Mouse (Mus musculus): ENCODE results near the gene Bub1. TPM values are rescaled to one million over a fixed set of nuclear protein-coding genes. Genes with fewer than 3 reads are reported as not detected.

Bub1 gene
- 1.2 TPM for polyA plus RNA-seq (2017; shearing (Covaris generic))

DNA sequence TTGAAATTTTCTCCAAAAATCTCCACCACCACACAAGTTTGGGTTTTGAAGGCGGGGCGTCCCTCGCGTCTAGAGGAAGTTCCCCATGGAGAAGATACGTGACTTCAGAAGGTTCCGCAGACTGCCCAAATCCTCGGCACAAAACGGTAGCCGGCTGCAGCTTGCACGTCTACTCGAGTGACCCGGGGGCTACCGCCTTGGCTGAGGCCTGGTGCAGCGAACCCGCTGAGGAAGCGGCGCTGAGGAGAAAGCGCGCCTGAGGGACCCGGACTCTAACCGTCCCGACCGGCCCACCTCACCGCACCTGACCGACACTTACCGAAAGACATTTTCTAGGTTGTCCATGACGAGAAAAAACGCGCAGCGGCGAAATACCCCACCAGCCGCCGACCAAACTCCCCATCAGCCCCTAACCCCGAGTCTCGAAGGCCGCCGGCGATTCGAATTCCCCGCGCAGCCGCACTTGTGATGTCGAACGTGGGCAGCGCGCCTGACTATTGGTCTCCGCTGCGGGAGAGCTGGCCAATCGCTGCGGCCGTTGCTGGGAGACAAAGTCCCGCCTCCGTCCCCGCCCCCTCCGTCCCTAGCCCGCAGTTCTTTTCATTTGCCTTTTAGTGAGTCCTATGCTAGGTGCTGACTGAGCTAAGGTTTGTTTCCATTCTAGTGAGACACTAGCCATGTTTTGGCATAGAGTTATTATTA lies at the start of gene Bub1:
Gene Bub1, minus strand, starts transcription at position 465 of the 702 bp plus-strand sequence.

DNA sequence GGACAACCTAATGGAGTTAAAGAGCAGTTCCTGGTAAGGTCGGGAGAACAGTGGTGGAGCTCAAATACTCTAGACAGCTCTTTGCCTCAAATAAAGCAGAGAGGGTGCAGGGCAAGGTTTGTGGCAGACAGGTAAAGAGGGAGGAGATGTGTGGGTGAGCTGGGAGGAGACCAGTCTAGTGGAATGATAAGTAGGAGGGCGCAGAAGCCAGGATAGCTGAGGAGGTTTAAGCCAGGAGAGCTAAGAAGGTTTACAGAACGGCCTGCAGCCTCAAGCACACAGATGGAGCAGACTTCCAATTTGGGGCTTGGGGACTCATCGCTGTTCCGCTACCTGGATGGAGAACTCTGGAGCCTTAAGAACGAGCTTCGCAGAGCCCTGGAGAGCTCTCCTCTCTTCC lies 6.9 kb upstream of the Bub1 start, which contains the start of gene Acoxl:
Gene Acoxl, plus strand, starts transcription at position 301 of the 400 bp plus-strand sequence.

DNA sequence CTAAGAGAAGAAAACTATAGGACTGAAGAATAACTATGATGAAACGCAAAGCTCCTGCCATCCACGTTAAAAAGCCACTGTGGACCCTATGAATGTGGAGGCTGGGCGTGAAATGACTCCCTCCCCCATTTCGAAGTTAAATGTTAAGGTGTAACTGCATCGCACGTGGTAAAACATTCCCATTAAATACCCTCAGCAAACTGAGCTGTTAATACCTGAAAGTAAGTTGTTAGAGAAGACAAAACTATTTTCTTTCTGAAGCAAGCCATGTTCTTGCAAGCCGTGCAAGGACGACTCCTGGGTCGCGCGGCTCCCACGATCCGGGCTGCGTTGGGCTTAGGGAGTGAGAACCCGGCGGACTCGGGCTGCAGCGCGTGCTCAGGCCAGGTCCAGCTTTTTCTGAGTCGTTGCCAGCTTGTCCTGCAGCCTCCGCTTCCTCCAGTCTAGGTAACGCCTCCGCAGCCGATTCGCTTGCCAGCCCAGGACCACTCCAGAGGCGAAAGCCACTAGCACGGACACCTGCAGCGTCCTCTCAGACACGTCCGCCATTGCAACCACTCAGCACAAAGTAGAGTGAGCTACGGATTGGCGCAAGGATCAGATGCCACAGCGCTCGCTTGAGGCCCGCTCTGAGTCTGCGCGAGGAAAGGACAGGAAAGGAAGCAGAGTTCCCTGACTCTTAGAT lies 39.6 kb downstream of the Bub1 start, which contains the start of gene Mtln:
Gene Mtln, minus strand, starts transcription at position 570 of the 685 bp plus-strand sequence.

DNA sequence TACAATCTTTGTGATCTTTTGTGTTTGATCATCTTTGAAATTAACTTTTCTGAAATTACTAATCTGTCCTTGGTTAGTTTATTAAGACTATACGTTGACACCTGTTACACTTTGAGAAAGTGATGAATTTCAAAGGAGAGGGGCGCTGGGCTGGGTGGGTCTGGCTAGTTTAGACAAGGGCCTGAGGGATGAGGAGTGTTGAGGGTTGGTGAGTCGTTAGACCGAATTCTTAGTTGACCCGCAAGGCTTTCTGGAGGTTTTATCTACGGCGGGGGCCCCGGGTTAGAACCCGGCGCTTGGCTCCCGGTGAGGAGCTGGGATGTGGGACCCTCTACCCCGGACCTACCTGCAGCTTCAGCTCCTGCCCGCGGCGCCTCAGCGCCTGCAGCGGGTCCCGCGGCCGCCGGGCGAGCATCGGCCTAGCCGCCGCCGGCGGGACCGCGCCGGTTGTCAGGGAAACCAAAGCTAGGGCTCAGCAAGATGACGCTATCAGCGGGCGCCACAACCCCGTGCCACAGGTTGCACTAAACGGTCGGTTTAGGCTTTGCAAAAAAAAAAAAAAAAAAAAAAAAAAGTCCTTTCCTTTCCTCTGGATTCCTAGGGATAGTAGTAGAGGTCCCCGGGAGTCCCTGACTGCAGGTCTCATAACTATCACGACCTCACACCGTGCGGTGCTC lies 43.1 kb downstream of the Bub1 start, which contains the start of gene Nphp1:
Gene Nphp1, minus strand, starts transcription at position 458 of the 677 bp plus-strand sequence.

Other genes with a start within 250 kb of the Bub1 start
- 1.9 TPM for gene Zfp661, start 244.8 kb downstream of the Bub1 start, polyA plus RNA-seq (2017; shearing (Covaris generic))
- gene Mrps5, start 244.6 kb downstream of the Bub1 start, polyA plus RNA-seq (2017; shearing (Covaris generic)), result 99.3 TPM
- not detected for gene Mal, start 175.2 kb downstream of the Bub1 start, polyA plus RNA-seq (2017; shearing (Covaris generic))
- not detected for gene Mall, start 101.9 kb downstream of the Bub1 start, polyA plus RNA-seq (2017; shearing (Covaris generic))
- gene Nphp1, start 43.0 kb downstream of the Bub1 start, polyA plus RNA-seq (2017; shearing (Covaris generic)), result 1.7 TPM
- 15.7 TPM for gene Mtln, start 39.4 kb downstream of the Bub1 start, polyA plus RNA-seq (2017; shearing (Covaris generic))
- gene Acoxl, start 7.0 kb upstream of the Bub1 start, polyA plus RNA-seq (2017; shearing (Covaris generic)), result 1.9 TPM

Data from effector memory CD4-positive, alpha-beta T cell, adult 5 months (primary cell).